Mouse (Mus musculus): ENCODE data around the gene Nmb. TPM values are rescaled to one million over a fixed set of nuclear protein-coding genes. Genes with fewer than 3 reads are reported as not detected.

Gene Nmb
- total and polyA plus RNA-seq, 2 experiments from 2014 or later: 12.9 to 13.4 TPM

GRCm38 (mm10) chr7:80912496-80912895, 7.6 kb upstream of the Nmb start:
- Histone ChIP-seq H3K27ac (no peak overlapping the region), H3K4me1 (ENCODE audit: insufficient read depth, low read length) (no peaks in the 10 kb centered on the region), H3K27me3 (ENCODE audit: insufficient read depth, low read length) (no peaks in the 10 kb centered on the region), H3K36me3 (ENCODE audit: insufficient read depth, low read length) (peaks cover 43% of the 10 kb centered on the region), H3K4me2 (ENCODE audit: low read depth, low read length) (no peak overlapping the region), H3K4me3 (ENCODE audit: low read length) (no peak overlapping the region), H3K9me3 (ENCODE audit: low read length) (no peaks in the 10 kb centered on the region), H3K9ac (replicated peaks; ENCODE audit: low read length) (no peak overlapping the region)
- TF ChIP-seq CTCF (IDR thresholded peaks at IDR 0.05; ENCODE audit: low read depth): no peak
- WGBS: 91% methylated on average over 8 of the region's 8 CpGs
- ATAC-seq (no peak), DNase-seq (ENCODE audit: low spot score) (no peak)

- no peaks in the 10 kb centered on the region for H3K27me3 ChIP-seq (ENCODE audit: insufficient read depth, low read length)
- 0 out of 2 replicates have a peak, but pooled peaks have one; percentile 35 for ATAC-seq
- no peak for TF ChIP-seq CTCF (IDR thresholded peaks at IDR 0.05; ENCODE audit: low read depth)
- WGBS: 78% methylated on average over 7 of the region's 7 CpGs
- H3K4me3 ChIP-seq (ENCODE audit: low read length): no peak overlapping the region
- H3K36me3 ChIP-seq (ENCODE audit: insufficient read depth, low read length): peaks cover 45% of the 10 kb centered on the region
- no peak overlapping the region for H3K27ac ChIP-seq
- H3K4me1 ChIP-seq (ENCODE audit: insufficient read depth, low read length): no peaks in the 10 kb centered on the region
- DNase-seq (ENCODE audit: low spot score): no peak
- H3K4me2 ChIP-seq (ENCODE audit: low read depth, low read length): no peak overlapping the region
- no peak overlapping the region for H3K9ac ChIP-seq (replicated peaks; ENCODE audit: low read length)
- no peaks in the 10 kb centered on the region for H3K9me3 ChIP-seq (ENCODE audit: low read length)
Measured at GRCm38 (mm10) chr7:80911053-80911452, 6.2 kb upstream of the Nmb start.

- Histone ChIP-seq H3K27me3 (ENCODE audit: insufficient read depth, low read length) (no peaks in the 10 kb centered on the region), H3K4me2 (ENCODE audit: low read depth, low read length) (no peak overlapping the region; the same call in 1 of the 2 replicates), H3K36me3 (ENCODE audit: insufficient read depth, low read length) (peaks cover 13% of the 10 kb centered on the region; the same call in 1 of the 2 replicates), H3K4me1 (ENCODE audit: insufficient read depth, low read length) (no peaks in the 10 kb centered on the region; the same call in 1 of the 2 replicates), H3K4me3 (ENCODE audit: low read length) (no peak overlapping the region), H3K9me3 (ENCODE audit: low read length) (no peaks in the 10 kb centered on the region), H3K9ac (replicated peaks; ENCODE audit: low read length) (no peak overlapping the region), H3K27ac (no peak overlapping the region)
- 90% methylated on average over 11 of the region's 11 CpGs for WGBS
- TF ChIP-seq CTCF (IDR thresholded peaks at IDR 0.05; ENCODE audit: low read depth): no peak
- no peak for ATAC-seq
- no peak for DNase-seq (ENCODE audit: low spot score)
Measured at GRCm38 (mm10) chr7:80903625-80904422, 1.1 kb downstream of the Nmb start.

GRCm38 (mm10) chr7:80901541-80902274, 3.2 kb downstream of the Nmb start:
- no peak for TF ChIP-seq CTCF (IDR thresholded peaks at IDR 0.05; ENCODE audit: low read depth)
- ATAC-seq: peak; percentile 11; the same call in 1 of the 2 replicates
- 28% methylated on average over 15 of the region's 15 CpGs for WGBS
- Histone ChIP-seq H3K4me3 (ENCODE audit: low read length) (peak overlapping the region; percentile 57), H3K27me3 (ENCODE audit: insufficient read depth, low read length) (no peaks in the 10 kb centered on the region), H3K4me2 (ENCODE audit: low read depth, low read length) (peak overlapping the region; percentile 71), H3K4me1 (ENCODE audit: insufficient read depth, low read length) (no peaks in the 10 kb centered on the region; the same call in 1 of the 2 replicates), H3K9ac (replicated peaks; ENCODE audit: low read length) (peak overlapping the region; percentile 48), H3K27ac (peak overlapping the region; percentile 61; the same call in 1 of the 2 replicates), H3K9me3 (ENCODE audit: low read length) (no peaks in the 10 kb centered on the region), H3K36me3 (ENCODE audit: insufficient read depth, low read length) (peaks cover 7% of the 10 kb centered on the region; the same call in 1 of the 2 replicates)
- no peak for DNase-seq (ENCODE audit: low spot score)

GRCm38 (mm10) chr7:80900944-80901501, 3.9 kb downstream of the Nmb start, which contains the start of gene Wdr73:
TSS of gene Wdr73 (minus strand) at chr7:80901269.
- no peaks in the 10 kb centered on the region; the same call in 1 of the 2 replicates for H3K4me1 ChIP-seq (ENCODE audit: insufficient read depth, low read length)
- H3K4me3 ChIP-seq (ENCODE audit: low read length): peak within 1 kb of the TSS; percentile 57
- H3K9ac ChIP-seq (replicated peaks; ENCODE audit: low read length): peak within 1 kb of the TSS; percentile 48
- no peaks in the 10 kb centered on the region for H3K27me3 ChIP-seq (ENCODE audit: insufficient read depth, low read length)
- ATAC-seq (peak; percentile 95), DNase-seq (ENCODE audit: low spot score) (peak; percentile 96)
- WGBS: under 1% methylated on average over 36 of the region's 36 CpGs
- H3K4me2 ChIP-seq (ENCODE audit: low read depth, low read length): peak within 1 kb of the TSS; percentile 71
- no peaks in the 10 kb centered on the region for H3K9me3 ChIP-seq (ENCODE audit: low read length)
- no peak for TF ChIP-seq CTCF (IDR thresholded peaks at IDR 0.05; ENCODE audit: low read depth)
- peak within 1 kb of the TSS; percentile 61; the same call in 1 of the 2 replicates for H3K27ac ChIP-seq
- H3K36me3 ChIP-seq (ENCODE audit: insufficient read depth, low read length): peaks cover 3% of the 10 kb centered on the region

- Histone ChIP-seq H3K4me3 (ENCODE audit: low read length) (no peak overlapping the region), H3K27ac (no peak overlapping the region), H3K27me3 (ENCODE audit: insufficient read depth, low read length) (no peaks in the 10 kb centered on the region), H3K9me3 (ENCODE audit: low read length) (no peaks in the 10 kb centered on the region), H3K4me1 (ENCODE audit: insufficient read depth, low read length) (no peaks in the 10 kb centered on the region), H3K36me3 (ENCODE audit: insufficient read depth, low read length) (peaks cover 8% of the 10 kb centered on the region), H3K9ac (replicated peaks; ENCODE audit: low read length) (no peak overlapping the region), H3K4me2 (ENCODE audit: low read depth, low read length) (no peak overlapping the region)
- DNase-seq (ENCODE audit: low spot score) (no peak), ATAC-seq (no peak)
- no peak for TF ChIP-seq CTCF (IDR thresholded peaks at IDR 0.05; ENCODE audit: low read depth)
- 94% methylated on average over 4 of the region's 4 CpGs for WGBS
Measured at GRCm38 (mm10) chr7:80897721-80898120, 7.2 kb downstream of the Nmb start.

Measured in hindbrain, postnatal 0 days (tissue).